Mouse (Mus musculus): Measurements from ENCODE around the gene Adgrg5.

Gene Adgrg5

DNA sequence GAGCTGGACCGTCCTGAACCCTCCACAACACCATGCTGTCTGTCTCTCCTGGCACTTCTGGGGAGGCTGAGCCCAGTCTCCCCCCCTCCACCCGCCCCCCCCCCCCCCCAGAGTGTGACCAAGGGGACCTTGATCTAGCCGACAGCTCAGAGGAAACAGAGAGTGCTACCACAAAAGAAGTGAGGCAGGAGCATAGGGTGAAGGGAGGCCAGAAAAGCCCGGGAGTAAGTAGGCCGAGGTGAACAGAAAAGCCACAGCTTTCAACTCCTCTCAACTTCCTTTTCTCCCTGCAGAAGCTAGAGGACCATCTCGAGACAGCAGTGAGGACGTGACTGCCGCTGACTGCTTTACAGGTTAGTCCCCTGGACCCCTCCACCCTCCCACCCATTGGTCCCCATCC is at the start of gene Adgrg5:
Gene Adgrg5 (plus strand): TSS at position 290 of the 400 bp plus-strand sequence.
- CTCF ChIA-PET, result interaction anchor here (0.5 to 2.0 kb wide), 13 partner anchors 11 to 853 kb away, joined by 3 to 8 read pairs (median 4); no protein-coding TSS in a partner anchor
- POLR2A ChIA-PET, result interaction anchor here in 3 of 4 experiments (0.6 to 2.9 kb wide), 8 partner anchors 8 to 780 kb away, joined by 3 to 13 read pairs (median 4); no protein-coding TSS in a partner anchor

DNA sequence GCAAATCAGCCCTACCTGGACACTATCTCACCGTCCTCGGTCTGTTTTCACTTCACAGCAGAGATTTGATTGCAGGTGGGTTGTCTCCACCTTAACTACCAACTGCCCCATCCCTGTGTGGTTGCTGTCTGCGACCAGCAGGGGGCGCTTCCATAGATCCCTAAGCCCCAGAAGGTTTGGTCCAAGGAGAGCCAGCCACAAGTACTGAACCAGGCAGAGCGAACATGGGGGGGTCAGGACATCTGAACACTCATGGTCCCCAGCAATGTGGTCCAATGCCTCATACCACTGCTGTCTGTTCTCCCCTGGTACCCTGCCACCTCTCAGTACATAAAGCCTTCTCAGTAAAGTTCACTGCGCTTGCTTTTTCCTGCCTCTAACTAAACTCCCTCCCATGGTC is 49.1 kb upstream of the Adgrg5 start:
- CTCF ChIA-PET, result interaction anchor here in 2 of 4 experiments (0.8 to 3.0 kb wide), 8 partner anchors 9 to 34 kb away, joined by 3 to 13 read pairs (median 4); partner anchors contain the start of gene Polr2c (in 1 of the 2)
- POLR2A ChIA-PET, result interaction anchor here in 2 of 4 experiments (1.4 to 1.8 kb wide), 4 partner anchors 10 to 36 kb away, joined by 5 to 8 read pairs (median 6); partner anchors contain the start of genes Ciapin1 (in 2 of the 2) and Coq9 (in 2 of the 2)

DNA sequence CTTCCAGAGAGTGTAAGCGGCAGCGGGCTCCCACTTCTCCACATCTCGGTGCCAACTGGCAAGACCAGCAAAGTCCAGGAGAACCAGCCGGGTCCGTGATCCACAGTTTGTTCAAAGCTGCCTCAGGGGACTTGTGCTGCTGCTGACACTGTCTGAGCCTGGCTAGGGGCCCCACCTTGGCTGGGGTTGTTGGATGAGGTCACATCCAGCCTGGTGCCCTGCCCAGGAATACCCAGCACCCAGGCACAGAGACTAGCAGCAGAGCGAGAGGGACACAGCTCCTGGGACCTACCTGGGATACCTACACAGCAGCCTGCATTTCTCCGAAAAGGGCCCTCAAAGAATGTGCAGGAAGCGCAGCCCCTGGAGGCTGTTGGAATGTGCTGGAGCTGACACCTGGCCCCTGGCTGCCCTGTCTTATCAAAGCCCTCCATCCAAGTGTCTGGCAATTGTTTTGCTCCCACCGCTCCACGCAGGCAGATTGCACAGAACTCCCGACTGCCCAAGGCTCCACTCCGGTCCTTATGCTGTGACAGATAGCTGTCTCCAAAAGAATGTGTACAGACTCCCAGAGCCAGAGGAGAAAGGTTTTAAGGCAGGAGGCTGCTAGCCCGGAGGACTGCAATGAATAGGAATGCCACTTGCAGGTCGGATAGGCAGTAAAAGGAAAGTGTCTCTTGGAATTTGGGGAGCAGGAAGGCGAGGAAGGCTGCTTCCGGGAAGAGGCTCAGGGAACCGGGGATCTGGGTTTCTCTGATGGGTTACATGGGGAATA is 48.2 kb upstream of the Adgrg5 start:
- POLR2A ChIA-PET, result interaction anchor here in 3 of 4 experiments (0.5 to 1.8 kb wide), 26 partner anchors 8 to 822 kb away, joined by 3 to 8 read pairs (median 4); partner anchors contain the start of genes Ciapin1 (in 2 of the 3), Coq9 (in 2 of the 3), Polr2c (in 1 of the 3) and Usb1 (in 1 of the 3)
- CTCF ChIA-PET, result interaction anchor here in 3 of 4 experiments (0.5 to 3.0 kb wide), 25 partner anchors 9 to 336 kb away, joined by 3 to 13 read pairs (median 3); partner anchors contain the start of gene Polr2c (in 1 of the 3)

DNA sequence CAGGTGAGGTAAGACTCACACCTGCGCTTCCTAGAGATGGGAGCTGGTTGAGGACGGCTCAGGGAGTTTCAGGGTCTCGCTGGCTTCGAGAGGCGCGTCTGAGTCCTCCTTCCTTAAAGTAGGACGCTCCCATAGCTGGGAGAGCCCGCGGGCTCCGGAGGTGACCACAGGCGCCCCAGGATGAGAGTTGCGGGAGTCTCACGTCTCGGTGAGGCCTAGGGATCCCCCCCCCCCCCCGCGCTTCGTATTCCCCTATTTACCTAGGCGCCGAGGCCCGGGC is 47.7 kb upstream of the Adgrg5 start:
- CTCF ChIA-PET, result interaction anchor here (0.5 to 3.0 kb wide), 28 partner anchors 10 to 336 kb away, joined by 3 to 13 read pairs (median 4); partner anchors contain the start of gene Polr2c (in 1 of the 4)
- POLR2A ChIA-PET, result interaction anchor here (0.6 to 1.8 kb wide), 34 partner anchors 9 to 821 kb away, joined by 3 to 8 read pairs (median 3); partner anchors contain the start of genes Ciapin1 (in 2 of the 4), Coq9 (in 2 of the 4), Polr2c (in 1 of the 4) and Usb1 (in 1 of the 4)

DNA sequence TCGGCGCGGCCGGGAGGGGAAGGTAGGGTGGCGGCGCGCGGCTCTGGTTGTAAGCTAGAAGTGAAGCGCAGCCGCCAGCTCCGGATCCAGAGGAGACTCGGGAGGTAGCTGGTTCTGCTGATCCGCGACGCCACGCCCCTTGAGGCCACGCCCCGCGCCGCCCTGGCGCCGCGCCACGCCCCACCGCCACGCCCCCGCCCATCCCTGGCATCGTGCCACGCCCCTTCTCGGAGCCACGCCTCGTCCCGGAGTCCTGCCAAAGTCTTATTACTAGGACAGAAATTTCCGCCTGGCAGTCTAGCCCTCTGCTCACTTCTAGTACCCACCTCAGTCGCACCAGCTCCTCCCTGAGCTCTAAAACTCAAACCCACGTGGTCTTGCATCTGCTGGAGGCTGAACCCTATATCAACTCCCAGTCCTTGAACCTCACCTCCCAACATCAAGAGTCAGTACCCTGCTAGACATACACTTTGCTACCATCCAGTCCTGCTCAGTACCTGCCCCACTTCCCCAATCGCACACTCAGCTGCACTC is 47.2 kb upstream of the Adgrg5 start, which contains the start of gene Dok4:
Gene Dok4 (minus strand): TSS at position 134 of the 534 bp plus-strand sequence.
- ChIA-PET POLR2A (interaction anchor here (0.6 to 1.8 kb wide), 32 partner anchors 9 to 821 kb away, joined by 3 to 8 read pairs (median 3); partner anchors contain the start of genes Ciapin1 (in 2 of the 4), Coq9 (in 2 of the 4), Polr2c (in 1 of the 4) and Usb1 (in 1 of the 4)), CTCF (interaction anchor here (0.5 to 3.0 kb wide), 28 partner anchors 10 to 301 kb away, joined by 3 to 13 read pairs (median 4); no protein-coding TSS in a partner anchor)

DNA sequence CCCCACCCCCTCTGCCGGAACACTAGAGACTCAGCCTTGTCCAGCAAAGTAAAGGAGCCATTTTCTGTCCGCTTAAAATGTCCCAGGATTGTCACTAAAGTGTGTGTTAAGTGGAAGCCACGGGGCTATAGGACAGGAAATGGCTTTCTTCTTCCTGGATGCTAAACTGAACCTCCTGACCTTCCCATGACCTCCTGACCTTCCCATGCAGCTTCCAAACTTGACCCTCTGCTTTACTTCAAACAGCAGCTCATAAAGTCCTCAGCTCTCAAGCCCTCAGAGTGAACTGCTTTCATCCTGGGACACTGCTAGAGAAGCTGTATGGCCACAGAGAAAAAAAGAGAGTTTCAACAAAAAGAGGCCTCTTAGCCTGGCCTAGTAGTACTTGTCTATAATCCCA is 46.7 kb upstream of the Adgrg5 start:
- CTCF ChIA-PET, result interaction anchor here in 3 of 4 experiments (0.5 to 3.0 kb wide), 9 partner anchors 11 to 300 kb away, joined by 3 to 13 read pairs (median 5); no protein-coding TSS in a partner anchor
- POLR2A ChIA-PET, result interaction anchor here in 3 of 4 experiments (0.7 to 1.5 kb wide), 7 partner anchors 10 to 828 kb away, joined by 3 to 7 read pairs (median 3); no protein-coding TSS in a partner anchor

DNA sequence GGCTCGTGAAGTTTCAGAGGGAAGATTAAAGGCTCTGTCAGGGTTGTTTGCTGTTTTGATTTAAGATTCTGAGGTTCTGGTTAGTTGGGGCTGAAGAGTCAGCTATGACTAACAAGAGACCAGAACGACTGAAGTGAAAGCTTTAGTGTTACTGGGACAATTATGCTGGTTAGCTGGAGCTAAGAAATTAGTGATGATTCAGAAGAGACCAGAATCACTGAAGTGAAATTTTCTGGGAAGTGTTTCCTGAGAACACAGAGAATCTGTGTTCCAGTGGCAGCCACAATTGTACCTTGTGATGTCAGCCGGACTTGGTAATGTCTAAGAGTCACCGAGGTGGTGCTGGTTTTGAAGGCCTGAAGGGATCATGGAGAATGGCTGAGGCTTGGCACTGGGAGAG is 42.8 kb upstream of the Adgrg5 start:
- ChIA-PET CTCF (interaction anchor here in 2 of 4 experiments (0.6 to 1.2 kb wide), 4 partner anchors 20 to 61 kb away, joined by 3 to 6 read pairs (median 3); no protein-coding TSS in a partner anchor), POLR2A (interaction anchor here in 1 of 4 experiments (0.6 kb wide), 1 partner anchor 347 kb away, joined by 3 read pairs; no protein-coding TSS in a partner anchor)

DNA sequence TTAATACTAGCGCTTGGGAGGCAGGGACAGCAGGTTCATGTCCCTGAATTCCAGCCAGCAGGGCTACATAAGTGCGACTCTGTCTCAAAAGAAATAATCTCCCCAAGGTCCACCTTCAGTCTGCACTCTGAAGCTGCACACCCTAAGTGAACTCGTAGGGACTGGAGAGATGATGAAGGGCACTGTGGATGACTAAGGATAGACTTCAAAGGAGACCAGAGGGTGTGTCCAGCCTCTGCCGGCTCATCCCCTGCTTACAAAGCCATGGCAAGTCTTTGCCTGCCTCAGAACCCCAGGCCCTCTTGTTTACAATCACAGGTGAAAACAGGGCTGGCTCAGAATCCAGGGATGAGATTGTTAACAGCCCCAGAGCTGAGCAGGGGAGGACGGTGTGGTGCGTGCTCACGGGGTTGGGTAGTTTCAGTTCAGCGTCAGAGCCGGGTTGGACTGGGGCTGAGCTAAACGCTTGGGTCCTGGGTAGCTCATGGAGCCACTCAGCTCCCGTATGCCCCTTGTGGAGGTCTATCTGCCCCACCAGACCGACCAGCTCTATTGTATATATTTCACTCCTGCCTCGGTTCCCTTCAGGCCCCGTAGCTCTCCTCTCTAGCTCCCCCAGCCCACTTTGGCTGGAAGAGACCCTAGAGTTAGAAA is 35.0 kb upstream of the Adgrg5 start:
- ChIA-PET CTCF (interaction anchor here in 2 of 4 experiments (0.9 to 1.5 kb wide), 4 partner anchors 12 to 62 kb away, joined by 3 to 5 read pairs (median 4); partner anchors contain the start of gene Dok4 (in 2 of the 2)), POLR2A (no interaction called here)

DNA sequence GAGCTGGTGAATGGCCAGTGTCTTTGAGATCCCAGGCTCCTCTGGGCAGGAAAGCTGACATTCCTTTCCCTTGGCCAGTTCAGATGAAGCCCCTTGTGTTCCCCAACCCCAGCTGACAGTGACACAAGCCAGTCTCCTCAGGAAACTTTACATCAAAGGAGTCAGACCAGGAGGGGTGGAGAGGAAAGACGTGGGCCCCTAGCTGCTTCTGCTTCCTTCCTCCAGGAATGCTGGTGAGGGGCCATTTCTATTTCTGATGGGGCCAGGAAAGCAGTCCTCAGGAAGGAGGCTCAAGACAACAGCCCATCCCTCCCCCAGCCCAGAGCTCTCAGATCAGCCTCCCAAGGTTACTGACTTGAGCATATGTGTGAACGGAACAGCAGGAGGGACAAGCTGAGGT is 30.6 kb upstream of the Adgrg5 start:
- ChIA-PET POLR2A (interaction anchor here in 1 of 4 experiments (0.8 kb wide), 1 partner anchor 27 kb away, joined by 3 read pairs; no protein-coding TSS in a partner anchor), CTCF (no interaction called here)

DNA sequence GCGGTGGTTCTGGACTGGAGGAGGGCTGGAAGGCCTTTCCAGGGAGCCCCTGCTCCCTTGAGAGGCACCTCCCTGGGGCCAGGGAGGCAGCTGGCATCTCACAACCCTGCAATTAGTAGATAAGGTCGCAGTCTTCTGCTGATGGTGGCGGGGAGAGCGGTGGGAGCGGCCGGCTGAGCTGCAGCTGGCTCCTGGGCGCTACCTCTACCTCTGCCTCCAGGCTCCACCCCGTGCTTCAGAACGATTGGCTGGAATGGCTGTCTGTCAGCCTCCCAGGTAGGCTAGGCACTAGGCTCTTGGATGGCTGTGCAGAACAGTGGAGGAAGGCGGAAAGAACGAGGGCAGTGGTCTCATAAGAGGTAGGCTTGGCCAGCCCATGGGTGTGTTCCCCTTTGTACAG is 24.2 kb upstream of the Adgrg5 start:
- ChIA-PET POLR2A (interaction anchor here in 3 of 4 experiments (0.6 to 2.8 kb wide), 18 partner anchors 9 to 1006 kb away, joined by 3 to 12 read pairs (median 4); partner anchors contain the start of genes Dok4 (in 2 of the 3) and Cx3cl1 (in 1 of the 3)), CTCF (interaction anchor here in 3 of 4 experiments (0.6 to 2.4 kb wide), 13 partner anchors 9 to 85 kb away, joined by 3 to 9 read pairs (median 4); partner anchors contain the start of genes Adgrg5 (in 1 of the 3) and Dok4 (in 1 of the 3))

DNA sequence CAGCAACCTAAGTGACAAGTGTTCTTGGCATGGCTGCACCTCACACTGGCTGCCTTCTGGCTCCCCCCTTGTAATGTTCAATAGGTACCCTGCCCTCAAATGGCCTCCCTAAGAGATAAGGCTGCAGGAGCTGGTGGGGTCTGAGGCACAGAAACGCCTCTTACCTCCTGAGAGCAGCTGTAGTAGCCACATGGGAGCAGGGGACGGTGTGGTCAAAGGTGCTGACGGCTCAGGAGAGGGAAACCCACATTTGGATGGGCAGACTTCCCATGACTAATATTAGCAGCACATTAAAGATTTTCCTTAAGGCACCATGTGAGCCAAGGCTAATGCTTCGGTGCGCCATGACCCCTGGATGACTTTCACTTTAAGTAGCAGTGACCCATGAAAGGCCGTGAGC is 22.9 kb upstream of the Adgrg5 start:
- CTCF ChIA-PET, result interaction anchor here in 3 of 4 experiments (0.7 to 2.4 kb wide), 7 partner anchors 12 to 323 kb away, joined by 3 to 10 read pairs (median 6); partner anchors contain the start of genes Adgrg5 (in 1 of the 3) and Dok4 (in 1 of the 3)
- POLR2A ChIA-PET, result interaction anchor here in 1 of 4 experiments (0.9 to 2.3 kb wide), 3 partner anchors 25 to 60 kb away, joined by 3 to 7 read pairs (median 4); partner anchors contain the start of gene Dok4

DNA sequence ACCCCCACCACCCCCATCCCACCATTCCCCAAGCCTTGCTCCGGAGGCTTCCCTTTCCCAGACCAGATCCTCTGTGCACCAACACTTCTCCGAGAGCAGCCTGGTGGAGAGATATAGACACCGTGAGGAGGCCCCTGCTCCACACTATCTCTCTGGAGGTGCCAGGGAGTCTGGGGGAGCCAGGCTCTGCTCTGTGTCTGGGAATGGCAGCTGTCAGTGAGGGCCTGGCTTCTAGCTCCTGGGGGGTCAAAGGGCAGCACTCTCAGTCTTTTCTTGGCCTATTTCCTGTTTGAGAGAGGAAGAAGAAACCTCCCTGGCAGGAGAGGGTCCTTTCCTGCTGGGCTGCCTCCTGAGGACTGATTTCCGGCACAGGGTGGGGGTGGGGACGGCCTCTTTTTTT is 22.5 kb upstream of the Adgrg5 start:
- CTCF ChIA-PET, result interaction anchor here in 2 of 4 experiments (0.7 to 1.3 kb wide), 4 partner anchors 16 to 323 kb away, joined by 3 to 10 read pairs (median 8); no protein-coding TSS in a partner anchor
- POLR2A ChIA-PET, result interaction anchor here in 2 of 4 experiments (0.8 to 2.3 kb wide), 7 partner anchors 12 to 60 kb away, joined by 3 to 7 read pairs (median 4); partner anchors contain the start of genes Ccdc102a (in 1 of the 2) and Dok4 (in 1 of the 2)

DNA sequence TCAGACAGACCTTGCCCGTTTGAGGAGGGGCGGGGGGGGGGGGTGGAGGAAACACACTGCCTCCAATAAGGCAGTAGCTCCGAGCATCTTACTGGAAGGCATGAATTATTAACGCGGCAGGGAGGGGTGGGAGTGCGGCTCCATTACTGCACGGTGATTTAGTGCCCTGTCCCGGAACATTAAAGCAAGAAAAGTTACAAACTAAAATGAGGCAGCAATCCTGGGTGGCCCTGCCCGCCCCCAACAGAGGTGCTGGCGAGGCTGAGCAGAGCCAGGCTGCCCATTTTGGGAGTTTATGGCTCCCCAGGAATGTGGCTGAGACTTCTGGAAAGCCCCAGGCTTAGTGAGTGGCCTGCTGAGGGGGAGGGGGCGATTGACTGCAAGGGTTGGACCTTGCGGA is 19.8 kb upstream of the Adgrg5 start:
- CTCF ChIA-PET, result interaction anchor here in 3 of 4 experiments (0.7 to 1.9 kb wide), 5 partner anchors 9 to 89 kb away, joined by 3 to 7 read pairs (median 4); partner anchors contain the start of gene Dok4 (in 1 of the 3)
- POLR2A ChIA-PET, result interaction anchor here (0.7 to 2.5 kb wide), 7 partner anchors 9 to 1033 kb away, joined by 3 to 9 read pairs (median 3); partner anchors contain the start of gene Dok4 (in 2 of the 4)

DNA sequence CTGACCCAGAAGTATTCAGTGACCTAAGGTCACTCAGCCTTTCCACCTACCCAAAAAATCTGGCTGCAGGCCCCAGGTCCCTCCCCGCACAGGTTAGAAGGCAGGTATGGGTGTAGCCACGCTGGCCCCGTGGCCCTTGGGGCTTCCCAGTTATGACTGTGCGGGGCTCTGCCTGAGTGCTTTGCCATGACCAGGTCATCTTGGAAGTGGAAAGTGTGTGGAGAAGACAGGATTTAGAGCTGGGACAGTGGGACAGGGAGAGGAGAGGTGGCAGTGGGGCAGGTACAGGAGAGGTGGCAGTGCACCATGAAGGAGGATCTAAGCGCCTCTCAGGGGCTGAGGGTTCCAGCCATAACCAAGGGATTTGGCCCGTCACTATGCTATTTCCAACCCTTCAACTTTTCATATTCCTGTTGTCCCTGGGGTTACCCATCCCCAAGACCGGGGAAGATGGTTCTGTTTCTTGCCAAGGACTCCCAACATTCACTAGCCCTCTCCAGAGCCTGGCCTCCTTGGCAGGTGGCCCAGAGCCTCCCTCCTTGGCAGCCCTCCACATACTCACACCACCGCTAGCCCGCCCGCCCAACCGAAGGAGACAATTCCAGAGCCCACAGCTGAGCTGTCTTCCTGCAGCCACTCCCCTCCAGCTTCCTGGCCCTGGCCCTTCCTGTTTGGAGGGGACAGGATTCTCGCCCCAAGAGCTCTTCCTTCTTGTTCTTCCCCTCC is 18.9 kb upstream of the Adgrg5 start:
- ChIA-PET POLR2A (interaction anchor here (0.6 to 2.5 kb wide), 7 partner anchors 8 to 205 kb away, joined by 3 to 9 read pairs (median 5); partner anchors contain the start of gene Dok4 (in 1 of the 4)), CTCF (interaction anchor here in 2 of 4 experiments (0.6 to 1.9 kb wide), 5 partner anchors 8 to 28 kb away, joined by 3 to 7 read pairs (median 4); partner anchors contain the start of gene Dok4 (in 1 of the 2))

DNA sequence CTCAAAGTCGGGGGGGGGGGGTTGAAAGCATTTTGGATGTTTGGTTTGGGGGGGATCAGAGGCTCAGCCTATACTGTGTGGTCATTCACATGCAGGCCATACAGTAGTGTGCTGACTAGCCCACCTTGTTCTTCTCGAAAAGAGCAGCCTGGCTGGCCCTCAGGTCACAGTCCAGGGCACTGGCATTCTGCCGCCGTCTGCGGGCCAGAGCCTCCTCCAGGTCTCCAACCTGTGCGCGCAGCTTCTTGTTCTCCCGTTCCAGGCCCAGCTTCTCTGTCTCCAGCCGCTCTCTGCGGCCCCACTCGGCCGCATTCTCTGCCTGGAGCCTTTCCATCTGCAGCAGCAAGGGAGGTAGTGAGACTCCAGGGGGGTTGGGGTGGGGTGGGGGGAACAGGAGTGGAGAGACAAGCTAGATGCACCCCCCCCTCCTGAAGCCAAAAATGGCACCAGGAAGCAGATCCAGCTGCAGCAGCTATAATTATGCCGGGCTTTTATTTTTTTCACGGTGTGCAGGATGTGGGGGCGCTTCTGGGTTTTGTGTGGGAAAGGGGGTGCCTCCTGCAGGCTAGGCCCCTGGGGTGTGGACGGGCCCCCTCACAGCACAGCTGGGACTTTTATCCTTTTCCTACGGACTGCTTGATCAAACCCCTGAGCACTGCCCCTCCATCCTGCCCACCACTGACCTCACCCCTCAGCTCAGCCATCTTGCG is 15.7 kb upstream of the Adgrg5 start:
- POLR2A ChIA-PET, result interaction anchor here in 3 of 4 experiments (0.5 to 1.6 kb wide), 5 partner anchors 9 to 68 kb away, joined by 3 to 6 read pairs (median 4); no protein-coding TSS in a partner anchor
- CTCF ChIA-PET, result interaction anchor here (0.6 to 1.6 kb wide), 26 partner anchors 8 to 426 kb away, joined by 3 to 14 read pairs (median 4); partner anchors contain the start of genes Dok4 (in 2 of the 4), Ccdc102a (in 1 of the 4), Ciapin1 (in 1 of the 4) and Coq9 (in 1 of the 4)

Data from embryonic stem cell, embryonic (primary cell).